In the genomic region with DNA sequence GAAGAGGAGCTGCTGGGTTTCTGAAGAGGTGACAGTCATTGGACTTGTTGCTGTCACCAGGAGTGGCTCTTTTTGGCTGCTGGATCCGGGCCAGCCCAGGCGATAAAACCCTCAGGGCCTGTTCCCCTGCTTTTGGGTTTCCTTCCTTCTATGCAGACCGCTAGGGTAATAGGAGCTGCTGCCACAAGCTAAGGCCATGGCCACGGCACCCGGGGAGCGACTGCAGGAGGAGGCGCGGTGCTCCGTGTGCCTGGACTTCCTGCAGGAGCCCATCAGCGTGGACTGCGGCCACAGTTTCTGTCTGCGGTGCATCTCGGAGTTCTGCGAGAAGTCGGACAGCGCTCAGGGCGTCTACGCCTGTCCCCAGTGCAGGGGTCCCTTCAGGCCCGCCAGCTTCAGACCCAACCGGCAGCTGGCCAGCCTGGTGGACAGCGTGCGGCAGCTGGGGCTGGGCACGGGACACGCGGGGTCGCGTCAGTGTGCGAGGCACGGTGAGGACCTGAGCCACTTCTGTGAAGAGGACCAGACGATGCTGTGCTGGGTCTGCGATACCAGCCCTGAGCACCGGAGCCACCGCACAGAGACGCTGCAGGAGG, we compare ENCODE assay signal across 9 mouse cellular contexts. TPM values are rescaled to one million over a fixed set of nuclear protein-coding genes. Genes with fewer than 3 reads are reported as not detected.
DNase-seq lines count a peak whose midpoint lies in the region; ATAC-seq lines count a peak whose summit lies in the region.
"Had no signal": no experiment of that assay in that cellular context is flagged by ENCODE, and none has a peak within 500 bp of the region (broad histone marks: within the 10 kb centered on the region; RNA-seq: fewer than 3 reads in every experiment).

Gene Trim58, plus strand, starts transcription at position 194 of the 596 bp plus-strand sequence.

- WGBS in forebrain, embryonic 15.5 days: 3% methylated on average over 34 of the region's 34 CpGs
- 5% methylated on average over 34 of the region's 34 CpGs for WGBS in neural tube, embryonic 11.5 days

- peak within 1 kb of the TSS; percentile 38 for H3K9ac ChIP-seq in forebrain, embryonic 15.5 days (replicated peaks)
- peak within 1 kb of the TSS; percentile 50 for H3K9ac ChIP-seq in neural tube, embryonic 11.5 days (ENCODE audit: low read length)

- peak within 1 kb of the TSS; percentile 40 for H3K4me3 ChIP-seq in forebrain, embryonic 15.5 days
- peak within 1 kb of the TSS; percentile 32 for H3K4me3 ChIP-seq in neural tube, embryonic 11.5 days (ENCODE audit: low read depth, low read length)

- H3K4me1 ChIP-seq in forebrain, embryonic 15.5 days: peaks cover 10% of the 10 kb centered on the region
- peaks cover 4% of the 10 kb centered on the region for H3K4me1 ChIP-seq in neural tube, embryonic 11.5 days (ENCODE audit: control insufficient read depth, insufficient read depth, low read length)

- no peaks in the 10 kb centered on the region for H3K9me3 ChIP-seq in forebrain, embryonic 15.5 days
- H3K9me3 ChIP-seq in neural tube, embryonic 11.5 days (ENCODE audit: control insufficient read depth, low read length): no peaks in the 10 kb centered on the region

- ATAC-seq in forebrain, embryonic 15.5 days (replicated peaks): no peak
- ATAC-seq in neural tube, embryonic 11.5 days (ENCODE audit: insufficient read depth, low FRiP score, low TSS enrichment): no peak

- H3K4me2 ChIP-seq in forebrain, embryonic 15.5 days (replicated peaks): peak within 1 kb of the TSS; percentile 79
- peak within 1 kb of the TSS; percentile 82 for H3K4me2 ChIP-seq in neural tube, embryonic 11.5 days (ENCODE audit: low read depth)

- H3K27me3 ChIP-seq in forebrain, embryonic 15.5 days: peaks cover 12% of the 10 kb centered on the region; the same call in 1 of the 2 replicates
- H3K27me3 ChIP-seq in neural tube, embryonic 11.5 days (ENCODE audit: control insufficient read depth, insufficient read depth, low read length): 0 out of 2 replicates have a peak, but pooled peaks cover 6% of the 10 kb centered on the region

- no peak within 1 kb of the TSS for H3K27ac ChIP-seq in forebrain, embryonic 15.5 days (replicated peaks)
- H3K27ac ChIP-seq in neural tube, embryonic 11.5 days (ENCODE audit: low read depth, low read length): no peak within 1 kb of the TSS

- DNase-seq in adrenal gland, adult 2 months: peak; percentile 18
- DNase-seq in adrenal gland, adult 18-20 months (ENCODE audit: low spot score in 2 of 2): no peak
- peak; percentile 28 for DNase-seq in ovary, postnatal 36 days (ENCODE audit: low spot score)
- DNase-seq in ovary, postnatal 10 days (ENCODE audit: low spot score): no peak
- DNase-seq in kidney, postnatal 4 days: peak; percentile 39 to 54
- peak; percentile 59 for DNase-seq in neural tube, embryonic 11.5 days (ENCODE audit: low spot score)
- DNase-seq in layer of hippocampus, adult 11-12 months (ENCODE audit: low spot score): no peak

- H3K36me3 ChIP-seq in forebrain, embryonic 15.5 days: no peaks in the 10 kb centered on the region
- no peaks in the 10 kb centered on the region for H3K36me3 ChIP-seq in neural tube, embryonic 11.5 days (ENCODE audit: control insufficient read depth, insufficient read depth, low read length)

RNA-seq across cellular contexts. Expression of gene Trim58, which starts in this region (rescaled TPM):
- total RNA-seq in adrenal gland, adult 2 months (2021): not detected
- not detected in 2 replicates for polyA plus RNA-seq in adrenal gland, adult 2 months (2012; rRNA removed)
- not detected for total RNA-seq in adrenal gland, adult 18-20 months (2021)
- polyA plus RNA-seq in forebrain, embryonic 15.5 days (2015; fragmentation: Nextera tagmentation; extraction: Ambion mirVana): not detected in 2 replicates
- 0.31 and 0.39 TPM in 2 replicates for polyA plus RNA-seq in neural tube, embryonic 11.5 days (2014; fragmentation: Nextera tagmentation; extraction: Ambion mirVana)
- polyA plus RNA-seq: gonadal fat pad, adult 2 months had no signal

Comparison
In these comparisons a context has a peak if more than half of its experiments do, and no peak if none do; other contexts are left out.
1. DNase-seq: peak in ovary, postnatal 36 days (single experiment) and kidney, postnatal 4 days (2 of 2); none in adrenal gland, adult 18-20 months (0 of 2), ovary, postnatal 10 days (single experiment) and layer of hippocampus, adult 11-12 months (single experiment).
2. Peak in DNase-seq in adrenal gland, adult 2 months; RNA of the gene not detected or under 1 TPM.
3. Peak in DNase-seq, H3K4me3 ChIP-seq, H3K9ac ChIP-seq and H3K4me2 ChIP-seq in neural tube, embryonic 11.5 days; RNA of the gene not detected or under 1 TPM.